Mouse (Mus musculus) liver, adult 2 months (tissue): ENCODE measurements around the gene Inava.

Experiments
- CTCF ChIP-seq: fragments of 200-500 bp; IDR thresholded peaks from 2 replicates; pipeline ENCODE4 v1.5.1; 2011; ENCODE audit warnings: low read depth, low read length, control low read depth
- POLR2A ChIP-seq: fragments of 200-500 bp; IDR thresholded peaks from 2 replicates; pipeline ENCODE4 v1.6.1; 2011; ENCODE audit warnings: low read length, control low read depth; ENCODE audit not compliant: insufficient read depth; ENCODE audit errors: extremely low read depth

DNA sequence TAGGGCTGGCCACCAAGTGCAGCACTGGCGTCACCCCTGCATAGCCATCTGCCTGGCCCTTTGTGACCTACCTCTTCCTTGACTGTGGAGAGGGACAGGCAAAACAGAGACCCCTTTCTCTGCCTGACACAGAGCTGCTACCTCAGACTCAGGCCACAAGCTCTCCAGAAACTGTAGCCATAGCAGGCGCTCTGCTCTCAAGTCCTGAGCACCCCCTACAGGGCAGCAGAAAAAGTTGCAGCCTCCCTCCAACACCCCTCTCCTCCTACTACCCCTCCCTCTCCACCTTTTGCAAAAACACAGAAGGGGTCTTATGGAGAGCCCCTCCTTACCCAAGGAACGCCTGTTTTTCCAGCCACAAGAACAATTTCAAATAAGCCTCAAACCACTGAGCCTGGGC is 21.3 kb downstream of the Inava start, which contains the start of gene Mroh3:
- TF ChIP-seq POLR2A (no peak), CTCF (peak; percentile 64)
